Mouse (Mus musculus) ES-Bruce4 (cell line): ENCODE data around the gene Xylt2.

Source experiments
- CTCF ChIP-seq: IDR thresholded peaks from one replicate; pipeline ENCODE4 v1.8.1; 2011; ENCODE audit warnings: low read depth, low read length
- POLR2A ChIP-seq: IDR thresholded peaks from one replicate; pipeline ENCODE4 v1.8.1; 2011; ENCODE audit warnings: low read length; ENCODE audit not compliant: insufficient read depth

- TF ChIP-seq POLR2A: no peak
- TF ChIP-seq CTCF: no peak
These were observed 2.3 kb downstream of the Xylt2 start for GRCm38 (mm10) chr11:94674984-94675383.
